Mouse (Mus musculus) heart, embryonic 12.5 days (tissue): ENCODE measurements at regions not wholly inside any gene's neighbourhood (a gene's known extent, or its start where the extent isn't known, plus 50 kb on each side); places are given as distances from the start of the nearest gene placed in this dataset.
A peak's percentile ranks its signal among the peaks of the same experiment; 100 is the strongest.

ENCODE experiments used
- ATAC-seq: fragments of 200-750 bp; cut with Nextera tagmentation; 2 replicates; pipeline ENCODE4 v1.8.0; 2017; ENCODE audit warnings: moderate TSS enrichment, moderate library complexity; ENCODE audit not compliant: insufficient number of reproducible peaks, low FRiP score
- H3K27ac ChIP-seq: fragments of 300-500 bp; sonication (generic); 2 replicates; pipeline ENCODE4 v1.5.1; 2016; ENCODE audit warnings: mild to moderate bottlenecking, moderate library complexity; ENCODE audit not compliant: poor library complexity, severe bottlenecking
- H3K27me3 ChIP-seq: fragments of 300-500 bp; sonication (generic); replicated peaks from 2 replicates; pipeline ENCODE4 v1.6.1; 2016; ENCODE audit warnings: mild to moderate bottlenecking, moderate library complexity
- H3K36me3 ChIP-seq: fragments of 300-500 bp; sonication (generic); 2 replicates; pipeline ENCODE4 v1.6.1; 2016; ENCODE audit warnings: mild to moderate bottlenecking, moderate library complexity
- H3K4me1 ChIP-seq: fragments of 300-500 bp; sonication (generic); replicated peaks from 2 replicates; pipeline ENCODE4 v1.6.1; 2016; ENCODE audit warnings: mild to moderate bottlenecking
- H3K4me2 ChIP-seq: fragments of 300-500 bp; sonication (generic); 2 replicates; pipeline ENCODE4 v1.6.1; 2016; ENCODE audit warnings: mild to moderate bottlenecking, moderate library complexity
- H3K4me3 ChIP-seq: fragments of 300-500 bp; sonication (generic); 2 replicates; pipeline ENCODE4 v1.5.1; 2016; ENCODE audit warnings: mild to moderate bottlenecking
- H3K9ac ChIP-seq: fragments of 300-500 bp; sonication (generic); 2 replicates; pipeline ENCODE4 v1.6.1; 2016; ENCODE audit warnings: mild to moderate bottlenecking, moderate library complexity
- H3K9me3 ChIP-seq: fragments of 300-500 bp; sonication (generic); replicated peaks from 2 replicates; pipeline ENCODE4 v1.6.1; 2016; ENCODE audit warnings: mild to moderate bottlenecking, moderate library complexity
- WGBS: fragments of 180-500 bp; shearing (Covaris S2); methylation state at CpG from one replicate; pipeline ENCODE4 v1.1.7; 2016; 5-methylcytosine and 5-hydroxymethylcytosine counted together

- Histone ChIP-seq H3K9me3 (no peaks in the 10 kb centered on the region), H3K9ac (no peak overlapping the region), H3K4me2 (peak overlapping the region; percentile 41), H3K27me3 (peaks cover 38% of the 10 kb centered on the region), H3K4me3 (no peak overlapping the region), H3K4me1 (peaks cover 35% of the 10 kb centered on the region), H3K36me3 (no peaks in the 10 kb centered on the region), H3K27ac (no peak overlapping the region)
- no peak for ATAC-seq
- 34% methylated on average over 9 of the region's 9 CpGs for WGBS
Measured at GRCm38 (mm10) chr8:26804089-26804488, 173.0 kb upstream of the Zfp703 start.

GRCm38 (mm10) chr8:26804901-26805341 lies 172.2 kb upstream of the Zfp703 start:
- Histone ChIP-seq H3K9me3 (no peaks in the 10 kb centered on the region), H3K27ac (no peak overlapping the region), H3K36me3 (no peaks in the 10 kb centered on the region), H3K27me3 (peaks cover 38% of the 10 kb centered on the region), H3K4me1 (peaks cover 42% of the 10 kb centered on the region), H3K4me3 (no peak overlapping the region), H3K9ac (no peak overlapping the region), H3K4me2 (peak overlapping the region; percentile 22; the same call in 1 of the 2 replicates)
- 48% methylated on average over 7 of the region's 7 CpGs for WGBS
- ATAC-seq: no peak

DNA sequence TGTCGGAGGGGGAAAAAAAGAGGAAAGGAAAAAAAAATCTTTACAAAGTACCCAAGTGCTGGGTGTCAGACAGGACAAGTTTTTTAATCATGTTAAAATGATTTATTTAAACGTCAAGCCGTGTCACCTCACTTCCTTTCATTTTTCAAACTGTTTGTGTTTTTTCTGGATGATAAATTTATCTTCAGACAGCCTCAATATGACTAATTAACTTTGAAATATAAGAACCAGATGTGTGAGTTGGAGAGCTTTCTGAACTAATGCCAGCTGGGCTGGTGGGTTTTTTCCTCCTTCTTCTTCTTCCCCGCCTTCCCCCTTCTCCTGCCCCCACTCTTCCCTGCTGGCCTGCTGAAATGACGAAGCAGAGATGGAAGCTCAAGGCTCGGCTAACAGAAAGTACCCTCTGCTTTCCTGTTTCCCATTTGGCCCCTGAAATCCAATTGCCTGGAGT lies 171.7 kb upstream of the Zfp703 start:
- no peaks in the 10 kb centered on the region for H3K36me3 ChIP-seq
- H3K27me3 ChIP-seq: peaks cover 42% of the 10 kb centered on the region
- H3K27ac ChIP-seq: no peak overlapping the region
- H3K4me2 ChIP-seq: no peak overlapping the region
- ATAC-seq: no peak
- no peak overlapping the region for H3K9ac ChIP-seq
- H3K9me3 ChIP-seq: no peaks in the 10 kb centered on the region
- H3K4me3 ChIP-seq: no peak overlapping the region
- 36% methylated on average over 6 of the region's 6 CpGs for WGBS
- peaks cover 47% of the 10 kb centered on the region for H3K4me1 ChIP-seq

DNA sequence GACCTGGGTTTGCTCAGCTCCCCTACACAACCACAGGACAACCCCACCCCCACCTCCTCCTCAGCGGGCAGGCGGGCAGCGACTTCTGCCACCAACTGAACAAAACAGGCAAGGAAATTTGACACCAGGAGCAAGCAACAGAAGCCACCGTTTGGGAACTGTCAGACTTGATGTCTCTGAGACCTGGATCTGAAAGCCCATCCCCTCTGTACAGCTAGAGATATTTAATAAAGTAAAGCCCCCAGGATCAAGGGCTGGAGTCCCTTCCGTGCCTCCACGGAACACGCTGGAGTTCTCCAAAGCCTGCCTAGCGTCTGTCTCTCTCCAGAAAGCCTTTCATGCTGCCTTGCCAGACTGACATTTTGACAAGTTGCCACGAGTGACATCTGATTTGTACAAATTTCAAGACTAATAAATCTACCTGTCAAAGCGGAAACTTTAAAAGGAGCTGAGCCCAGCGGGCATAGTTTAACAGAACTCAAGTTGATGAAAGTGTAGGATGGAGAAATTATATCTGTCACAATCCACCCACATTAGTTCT lies 168.9 kb upstream of the Zfp703 start:
- no peak for ATAC-seq
- Histone ChIP-seq H3K9me3 (no peaks in the 10 kb centered on the region), H3K4me1 (peaks cover 55% of the 10 kb centered on the region), H3K36me3 (no peaks in the 10 kb centered on the region), H3K4me2 (peak overlapping the region; percentile 14), H3K4me3 (no peak overlapping the region), H3K27me3 (peaks cover 41% of the 10 kb centered on the region), H3K9ac (no peak overlapping the region), H3K27ac (no peak overlapping the region)
- 15% methylated on average over 11 of the region's 11 CpGs for WGBS

- no peak for ATAC-seq
- WGBS: 10% methylated on average over 3 of the region's 3 CpGs
- no peaks in the 10 kb centered on the region for H3K9me3 ChIP-seq
- peaks cover 38% of the 10 kb centered on the region for H3K27me3 ChIP-seq
- H3K4me3 ChIP-seq: no peak overlapping the region
- no peaks in the 10 kb centered on the region for H3K36me3 ChIP-seq
- no peak overlapping the region for H3K9ac ChIP-seq
- no peak overlapping the region for H3K4me2 ChIP-seq
- no peak overlapping the region for H3K27ac ChIP-seq
- H3K4me1 ChIP-seq: peaks cover 60% of the 10 kb centered on the region
Measured at GRCm38 (mm10) chr8:26808771-26809170, 168.4 kb upstream of the Zfp703 start.

- Histone ChIP-seq H3K9me3 (no peaks in the 10 kb centered on the region), H3K4me3 (no peak overlapping the region), H3K4me2 (no peak overlapping the region), H3K9ac (no peak overlapping the region), H3K36me3 (no peaks in the 10 kb centered on the region), H3K27me3 (peaks cover 29% of the 10 kb centered on the region), H3K4me1 (peaks cover 55% of the 10 kb centered on the region), H3K27ac (no peak overlapping the region)
- 57% methylated on average over 7 of the region's 7 CpGs for WGBS
- no peak for ATAC-seq
Measured at GRCm38 (mm10) chr8:26809943-26810342, 167.2 kb upstream of the Zfp703 start.

DNA sequence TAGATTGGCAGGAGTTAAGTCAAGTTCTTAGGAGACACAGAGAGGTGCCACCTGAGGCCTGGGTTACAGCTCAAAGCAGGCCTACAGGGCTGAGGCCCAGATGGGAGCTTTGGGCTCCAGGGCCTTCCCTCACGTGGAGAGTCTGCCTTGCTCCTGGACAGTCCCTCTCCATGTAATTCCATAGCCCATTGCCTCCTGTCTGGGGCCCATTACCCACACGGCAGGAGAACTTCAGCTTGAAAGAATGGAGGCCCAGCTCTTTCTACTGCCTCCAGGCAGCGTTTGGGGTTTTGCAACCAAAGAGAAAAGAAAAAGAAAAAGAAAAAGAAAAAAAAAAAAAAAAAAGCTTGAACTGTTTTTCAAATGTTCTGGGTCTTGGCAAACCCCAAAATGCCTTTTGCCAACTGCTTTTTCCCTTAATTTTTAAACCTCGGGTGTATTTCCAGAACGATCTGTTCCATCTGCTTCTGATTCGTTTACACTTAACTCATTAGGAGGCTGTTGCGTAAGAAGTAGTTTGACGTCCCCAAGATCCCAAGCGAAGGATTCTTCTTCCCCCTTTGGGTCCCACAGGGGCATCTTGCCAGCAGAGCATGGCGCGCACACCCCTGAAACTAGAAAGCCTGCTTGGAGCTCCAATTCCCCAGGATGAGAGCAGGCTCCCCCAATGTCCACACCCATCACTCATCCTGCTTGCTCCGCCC lies 165.4 kb upstream of the Zfp703 start:
- peaks cover 49% of the 10 kb centered on the region for H3K4me1 ChIP-seq
- ATAC-seq: no peak
- H3K27me3 ChIP-seq: peaks cover 34% of the 10 kb centered on the region
- no peak overlapping the region for H3K9ac ChIP-seq
- no peaks in the 10 kb centered on the region for H3K36me3 ChIP-seq
- H3K4me2 ChIP-seq: no peak overlapping the region
- no peak overlapping the region for H3K27ac ChIP-seq
- H3K9me3 ChIP-seq: no peaks in the 10 kb centered on the region
- WGBS: 80% methylated on average over 12 of the region's 12 CpGs
- no peak overlapping the region for H3K4me3 ChIP-seq

DNA sequence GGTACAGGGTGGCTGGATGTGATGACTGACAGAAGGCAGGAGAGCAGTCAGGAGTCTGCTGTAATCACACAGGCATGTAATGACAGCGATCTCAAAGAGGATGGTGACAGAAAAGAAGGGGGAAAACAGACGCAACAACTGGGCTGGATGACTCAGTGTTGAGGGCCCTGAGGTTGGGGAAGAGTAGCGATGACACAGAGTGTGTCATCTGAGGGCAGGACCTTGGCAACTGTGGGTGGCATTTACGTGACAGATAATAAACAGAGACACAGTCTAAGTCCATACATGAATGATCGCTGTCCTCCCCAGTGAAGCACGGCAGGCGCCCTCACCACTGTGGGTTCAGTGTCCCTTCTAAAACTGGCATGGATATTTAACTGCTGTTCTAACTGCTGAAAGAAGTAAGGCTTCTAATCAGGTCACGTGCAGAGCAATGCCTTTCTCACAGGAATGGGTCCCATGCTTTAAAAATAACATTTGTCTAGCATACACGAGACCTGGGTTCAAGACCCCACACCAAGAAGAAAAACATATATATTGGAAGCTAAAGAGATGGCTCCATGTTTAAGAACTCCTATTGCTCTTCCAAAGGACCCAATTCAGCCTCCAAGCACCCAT lies 163.8 kb upstream of the Zfp703 start:
- Histone ChIP-seq H3K9me3 (no peaks in the 10 kb centered on the region), H3K27ac (peak overlapping the region; percentile 59), H3K4me2 (peak overlapping the region; percentile 23), H3K4me1 (peaks cover 34% of the 10 kb centered on the region), H3K9ac (no peak overlapping the region), H3K4me3 (no peak overlapping the region), H3K27me3 (peaks cover 46% of the 10 kb centered on the region), H3K36me3 (no peaks in the 10 kb centered on the region)
- WGBS: 26% methylated on average over 9 of the region's 9 CpGs
- ATAC-seq: peak; percentile 58

DNA sequence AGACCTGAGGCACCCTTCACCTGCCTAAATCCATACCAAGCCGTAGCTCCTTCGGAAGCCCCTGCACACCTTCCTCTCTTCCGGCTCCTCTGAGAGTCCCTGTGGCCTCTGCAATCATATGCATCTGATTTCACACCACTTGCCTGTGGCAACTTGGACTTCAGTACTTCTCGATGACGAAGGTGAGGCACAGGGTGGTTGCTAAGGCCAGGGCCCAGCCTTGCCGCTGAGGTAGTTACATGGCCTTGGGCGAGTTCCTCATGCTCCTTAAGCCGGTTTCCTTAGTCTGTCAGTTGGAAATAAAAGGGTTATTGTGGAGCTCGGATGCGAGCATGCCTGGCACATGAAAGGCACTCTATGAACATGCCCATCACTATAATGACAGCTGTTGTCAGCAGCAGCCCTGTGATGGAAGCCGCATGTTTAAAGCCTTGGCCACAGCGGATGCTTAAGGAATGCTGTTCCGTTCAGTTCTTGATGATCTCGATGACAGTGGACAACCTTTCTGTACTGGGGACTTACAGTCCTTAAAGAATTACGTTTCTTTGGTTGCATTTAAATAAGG lies 162.0 kb upstream of the Zfp703 start:
- Histone ChIP-seq H3K4me1 (peaks cover 19% of the 10 kb centered on the region), H3K9me3 (no peaks in the 10 kb centered on the region), H3K27me3 (peaks cover 53% of the 10 kb centered on the region), H3K27ac (no peak overlapping the region), H3K4me2 (no peak overlapping the region), H3K9ac (no peak overlapping the region), H3K4me3 (no peak overlapping the region), H3K36me3 (no peaks in the 10 kb centered on the region)
- 70% methylated on average over 15 of the region's 15 CpGs for WGBS
- ATAC-seq: no peak

- no peak for ATAC-seq
- H3K27me3 ChIP-seq: peaks cover 41% of the 10 kb centered on the region
- H3K9ac ChIP-seq: no peak overlapping the region
- H3K4me1 ChIP-seq: peaks cover 16% of the 10 kb centered on the region
- no peak overlapping the region for H3K4me3 ChIP-seq
- H3K36me3 ChIP-seq: no peaks in the 10 kb centered on the region
- H3K9me3 ChIP-seq: no peaks in the 10 kb centered on the region
- no peak overlapping the region for H3K27ac ChIP-seq
- H3K4me2 ChIP-seq: no peak overlapping the region
- WGBS: 70% methylated on average over 7 of the region's 7 CpGs
Measured at GRCm38 (mm10) chr8:26816977-26817376, 160.1 kb upstream of the Zfp703 start.

DNA sequence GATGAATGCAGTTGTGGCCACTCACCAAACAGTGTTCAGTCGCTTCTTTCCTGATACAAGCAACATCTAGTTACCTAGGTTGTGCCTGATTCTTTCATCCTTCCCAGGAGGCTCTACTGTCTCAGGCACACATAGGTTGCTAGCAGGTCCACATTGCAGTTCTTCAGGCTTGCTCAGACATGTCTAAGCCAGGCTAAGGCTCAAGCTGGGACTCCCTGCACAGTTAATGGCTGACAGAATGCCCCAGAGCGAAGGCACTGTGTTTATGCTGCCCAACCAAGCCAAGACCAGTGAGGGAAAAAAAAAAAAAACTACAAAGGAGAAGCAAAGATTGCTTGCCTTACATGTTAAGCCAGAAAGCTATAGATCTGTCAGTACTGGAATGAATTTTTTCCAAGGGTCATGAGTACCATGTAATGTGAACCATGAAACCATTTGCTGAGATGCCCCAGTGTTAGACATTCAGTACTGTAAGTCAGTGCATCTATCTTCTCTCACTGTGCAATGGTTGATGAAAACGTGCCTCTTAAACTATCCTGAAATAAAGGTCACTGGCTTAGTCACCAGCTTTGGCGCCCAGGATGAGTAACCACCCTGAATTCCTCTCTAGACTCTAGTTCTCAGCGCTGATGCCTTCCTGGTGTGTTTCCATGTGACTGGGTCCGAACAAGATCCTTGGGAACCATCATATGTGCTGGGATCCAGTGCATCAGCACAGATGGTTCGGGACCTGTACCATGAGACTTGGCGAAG lies 152.8 kb upstream of the Zfp703 start:
- H3K36me3 ChIP-seq: no peaks in the 10 kb centered on the region
- peaks cover 8% of the 10 kb centered on the region for H3K4me1 ChIP-seq
- 0 out of 2 replicates have a peak, but pooled peaks cover 26% of the 10 kb centered on the region for H3K27me3 ChIP-seq
- no peak overlapping the region for H3K27ac ChIP-seq
- WGBS: 81% methylated on average over 8 of the region's 8 CpGs
- no peak overlapping the region for H3K4me3 ChIP-seq
- no peak overlapping the region for H3K4me2 ChIP-seq
- H3K9ac ChIP-seq: no peak overlapping the region
- no peaks in the 10 kb centered on the region for H3K9me3 ChIP-seq
- no peak for ATAC-seq
